Comparison of ENCODE assay signal across 18 mouse cellular contexts in genomic region chr7:12970906-12971305, GRCm38 (mm10). TPM values are rescaled to one million over a fixed set of nuclear protein-coding genes. Genes with fewer than 3 reads are reported as not detected.
"Had no signal": no experiment of that assay in that cellular context is flagged by ENCODE, and none has a peak within 500 bp of the region (broad histone marks: within the 10 kb centered on the region; RNA-seq: fewer than 3 reads in every experiment).

No protein-coding gene starts in this region.

- H3K27me3 ChIP-seq: limb, embryonic 12.5 days; limb, embryonic 15.5 days had no signal

- H3K4me3 ChIP-seq: limb, embryonic 12.5 days; limb, embryonic 15.5 days had no signal

- DNase-seq: kidney, adult 18-20 months; kidney, adult 9 months; kidney, postnatal 14 days; kidney, postnatal 4 days; liver, postnatal 0 days; lung, embryonic 14.5 days; midbrain, embryonic 14.5 days; thymus, postnatal 25 days had no signal

- H3K9ac ChIP-seq: limb, embryonic 12.5 days; limb, embryonic 15.5 days; liver, embryonic 14.5 days; liver, postnatal 0 days; lung, embryonic 14.5 days had no signal

- H3K27ac ChIP-seq: limb, embryonic 12.5 days; limb, embryonic 15.5 days; liver, embryonic 14.5 days; macrophage had no signal

- H3K9me3 ChIP-seq: limb, embryonic 12.5 days; limb, embryonic 15.5 days had no signal

RNA-seq across cellular contexts. Expression of gene Slc27a5, which starts 27.1 kb away (rescaled TPM):
- total RNA-seq: megakaryocyte-erythroid progenitor cell, adult 5-6 weeks; midbrain, postnatal 0 days had no signal
- polyA plus RNA-seq: limb, embryonic 12.5 days; lung, embryonic 14.5 days; lung, postnatal 0 days; macrophage; midbrain, embryonic 11.5 days; neural tube, embryonic 11.5 days; small intestine, adult 2 months had no signal
